Mouse (Mus musculus): Measurements from ENCODE around the gene Shc2.
A peak's percentile ranks its signal among the peaks of the same experiment; 100 is the strongest.

The Shc2 gene

GRCm38 (mm10) chr10:79668771-79669575, 31.3 kb upstream of the Shc2 start, which contains the start of gene Tpgs1:
Gene Tpgs1, plus strand, starts transcription at chr10:79669369.
- peak; percentile 84 to 91 for DNase-seq (ENCODE audit: low spot score in 2 of 2)

- DNase-seq (ENCODE audit: low spot score in 2 of 2): no peak
These were observed 30.4 kb upstream of the Shc2 start for GRCm38 (mm10) chr10:79668076-79668475.

- no peak for DNase-seq (ENCODE audit: low spot score in 2 of 2)
These were observed 28.8 kb upstream of the Shc2 start for GRCm38 (mm10) chr10:79666493-79666892.

- no peak for DNase-seq (ENCODE audit: low spot score in 2 of 2)
These were observed 27.3 kb upstream of the Shc2 start for GRCm38 (mm10) chr10:79665051-79665450.

- DNase-seq (ENCODE audit: low spot score in 2 of 2): no peak
These were observed 26.5 kb upstream of the Shc2 start, which contains the start of gene Madcam1 for GRCm38 (mm10) chr10:79664131-79664665. Gene Madcam1, plus strand, starts transcription at chr10:79664559.

- no peak for DNase-seq (ENCODE audit: low spot score in 2 of 2)
These were observed 24.1 kb upstream of the Shc2 start for GRCm38 (mm10) chr10:79661861-79662260.

- DNase-seq (ENCODE audit: low spot score in 2 of 2): no peak
These were observed 22.6 kb upstream of the Shc2 start for GRCm38 (mm10) chr10:79660298-79660697.

- DNase-seq (ENCODE audit: low spot score in 2 of 2): no peak
These were observed 21.1 kb upstream of the Shc2 start for GRCm38 (mm10) chr10:79658829-79659228.

GRCm38 (mm10) chr10:79654946-79655395, 17.3 kb upstream of the Shc2 start:
- peak in 1 of 2 experiments; percentile 27 for DNase-seq (ENCODE audit: low spot score in 2 of 2)

- no peak for DNase-seq (ENCODE audit: low spot score in 2 of 2)
These were observed 15.1 kb upstream of the Shc2 start for GRCm38 (mm10) chr10:79652789-79653188.

- DNase-seq (ENCODE audit: low spot score in 2 of 2): peak in 1 of 2 experiments; percentile 60
These were observed 11.5 kb upstream of the Shc2 start for GRCm38 (mm10) chr10:79649070-79649751.

GRCm38 (mm10) chr10:79645711-79646110, 8.0 kb upstream of the Shc2 start, which contains the start of gene Odf3l2:
Gene Odf3l2, minus strand, starts transcription at chr10:79645738.
- no peak for DNase-seq (ENCODE audit: low spot score in 2 of 2)

GRCm38 (mm10) chr10:79638486-79639204, 927 bp upstream of the Shc2 start:
- DNase-seq (ENCODE audit: low spot score in 2 of 2): peak; percentile 62 to 74

- DNase-seq (ENCODE audit: low spot score in 2 of 2): no peak
These were observed 1.4 kb downstream of the Shc2 start for GRCm38 (mm10) chr10:79636287-79636686.

GRCm38 (mm10) chr10:79633006-79633777, 4.5 kb downstream of the Shc2 start:
- DNase-seq (ENCODE audit: low spot score in 2 of 2): peak in 1 of 2 experiments; percentile 42

GRCm38 (mm10) chr10:79631432-79631831, 6.3 kb downstream of the Shc2 start:
- DNase-seq (ENCODE audit: low spot score in 2 of 2): peak; percentile 57 to 59

GRCm38 (mm10) chr10:79628377-79628776, 9.3 kb downstream of the Shc2 start:
- DNase-seq (ENCODE audit: low spot score in 2 of 2): no peak

GRCm38 (mm10) chr10:79626156-79626555, 11.6 kb downstream of the Shc2 start:
- no peak for DNase-seq (ENCODE audit: low spot score in 2 of 2)

- no peak for DNase-seq (ENCODE audit: low spot score in 2 of 2)
These were observed 12.3 kb downstream of the Shc2 start for GRCm38 (mm10) chr10:79625398-79625797.

- DNase-seq (ENCODE audit: low spot score in 2 of 2): no peak
These were observed 13.8 kb downstream of the Shc2 start for GRCm38 (mm10) chr10:79623950-79624349.

GRCm38 (mm10) chr10:79616376-79616775, 21.3 kb downstream of the Shc2 start:
- no peak for DNase-seq (ENCODE audit: low spot score in 2 of 2)
